Mouse (Mus musculus) monocyte, adult 2 months (primary cell): ENCODE data around the gene Gsdma2.
A peak's percentile ranks its signal among the peaks of the same experiment; 100 is the strongest.
"Not testable (repeated sequence)": the region's sequence is repeated elsewhere in the genome, so short reads cannot be mapped to it uniquely, and the experiment has no call there.

Source experiments
- DNase-seq, 2 experiments: peaks; one replicate each; pipeline ENCODE4 v3.0.0; 2022; ENCODE audit warnings: low spot score in 2 of 2, low read depth in 1 of 2

Gsdma2 gene

GRCm38 (mm10) chr11:98646459-98646858 is at the start of gene Gsdma2:
Gene Gsdma2 (plus strand): TSS chr11:98646759.
- no peak for DNase-seq

GRCm38 (mm10) chr11:98597363-98597762 is 49.2 kb upstream of the Gsdma2 start:
- peak in 1 of 2 experiments; percentile 41 for DNase-seq

GRCm38 (mm10) chr11:98597991-98598390 is 48.6 kb upstream of the Gsdma2 start, which contains the start of gene Lrrc3c:
Gene Lrrc3c (plus strand): TSS chr11:98598291.
- DNase-seq: no peak

- DNase-seq: no peak
Measured at GRCm38 (mm10) chr11:98598851-98599290, 47.7 kb upstream of the Gsdma2 start.

- no peak for DNase-seq
Measured at GRCm38 (mm10) chr11:98599291-98599690, 47.3 kb upstream of the Gsdma2 start.

GRCm38 (mm10) chr11:98602090-98602690 is 44.4 kb upstream of the Gsdma2 start:
- no peak for DNase-seq

GRCm38 (mm10) chr11:98603953-98604352 is 42.6 kb upstream of the Gsdma2 start:
- DNase-seq: no peak

- DNase-seq: not testable (repeated sequence)
Measured at GRCm38 (mm10) chr11:98604911-98605310, 41.6 kb upstream of the Gsdma2 start.

GRCm38 (mm10) chr11:98606763-98607162 is 39.8 kb upstream of the Gsdma2 start:
- DNase-seq: no peak

- DNase-seq: no peak
Measured at GRCm38 (mm10) chr11:98620791-98621190, 25.8 kb upstream of the Gsdma2 start.

- DNase-seq: not testable (repeated sequence)
Measured at GRCm38 (mm10) chr11:98623981-98624380, 22.6 kb upstream of the Gsdma2 start.

GRCm38 (mm10) chr11:98624381-98624780 is 22.2 kb upstream of the Gsdma2 start:
- not testable (repeated sequence) for DNase-seq

- DNase-seq: no peak
Measured at GRCm38 (mm10) chr11:98625611-98626410, 20.7 kb upstream of the Gsdma2 start, which contains the start of the genes Gm12355 and Gsdma3. Gene Gm12355 (minus strand): TSS chr11:98625661. Gene Gsdma3 (plus strand): TSS chr11:98626360.

- DNase-seq: no peak
Measured at GRCm38 (mm10) chr11:98628706-98629105, 17.9 kb upstream of the Gsdma2 start.

GRCm38 (mm10) chr11:98630646-98631045 is 15.9 kb upstream of the Gsdma2 start:
- DNase-seq: no peak

GRCm38 (mm10) chr11:98635312-98635970 is 11.1 kb upstream of the Gsdma2 start:
- DNase-seq: not testable (repeated sequence)

GRCm38 (mm10) chr11:98637501-98637900 is 9.1 kb upstream of the Gsdma2 start:
- DNase-seq: no peak

GRCm38 (mm10) chr11:98640091-98640490 is 6.5 kb upstream of the Gsdma2 start:
- no peak for DNase-seq

GRCm38 (mm10) chr11:98644757-98645156 is 1.8 kb upstream of the Gsdma2 start:
- no peak for DNase-seq

GRCm38 (mm10) chr11:98645946-98646345 is 613 bp upstream of the Gsdma2 start:
- no peak for DNase-seq

GRCm38 (mm10) chr11:98655076-98655475 is 8.5 kb downstream of the Gsdma2 start:
- peak in 1 of 2 experiments; percentile 25 for DNase-seq

GRCm38 (mm10) chr11:98660517-98660916 is 14.0 kb downstream of the Gsdma2 start:
- peak; percentile 37 to 50 for DNase-seq
